Mouse (Mus musculus) midbrain, postnatal 0 days (tissue): ENCODE measurements at regions not wholly inside any gene's neighbourhood (a gene's known extent, or its start where the extent isn't known, plus 50 kb on each side); places are given as distances from the start of the nearest gene placed in this dataset.

ENCODE experiments used
- ATAC-seq: fragments of 200-750 bp; cut with Nextera tagmentation; 2 replicates; pipeline ENCODE4 v1.8.0; 2017; ENCODE audit warnings: moderate number of reproducible peaks, mild to moderate bottlenecking, moderate TSS enrichment, moderate library complexity; ENCODE audit not compliant: low FRiP score
- DNase-seq: peaks from one replicate; pipeline ENCODE4 v3.0.0-alpha.2; 2015; ENCODE audit warnings: low spot score
- H3K27ac ChIP-seq: fragments of 300-500 bp; sonication (generic); 2 replicates; pipeline ENCODE4 v1.5.1; 2014; ENCODE audit warnings: low read depth, mild to moderate bottlenecking, low read length, mixed read lengths
- H3K27me3 ChIP-seq: fragments of 300-500 bp; sonication (generic); 2 replicates; pipeline ENCODE4 v1.6.1; 2014; ENCODE audit warnings: low read length, control low read depth, mixed read lengths; ENCODE audit not compliant: insufficient read depth
- H3K36me3 ChIP-seq: fragments of 300-500 bp; sonication (generic); 2 replicates; pipeline ENCODE4 v1.6.1; 2014; ENCODE audit warnings: low read length, control low read depth, mixed read lengths; ENCODE audit not compliant: insufficient read depth
- H3K4me1 ChIP-seq: fragments of 300-500 bp; sonication (generic); 2 replicates; pipeline ENCODE4 v1.6.1; 2014; ENCODE audit warnings: mild to moderate bottlenecking, control low read depth, antibody characterized with exemption, low read length, mixed read lengths; ENCODE audit not compliant: insufficient read depth
- H3K4me2 ChIP-seq: fragments of 300-500 bp; sonication (generic); 2 replicates; pipeline ENCODE4 v1.6.1; 2014; ENCODE audit warnings: low read depth, mild to moderate bottlenecking, low read length, mixed read lengths; ENCODE audit not compliant: poor library complexity, severe bottlenecking
- H3K4me3 ChIP-seq: fragments of 300-500 bp; sonication (generic); 2 replicates; pipeline ENCODE4 v1.5.1; 2014; ENCODE audit warnings: low read depth, mild to moderate bottlenecking, low read length, moderate library complexity
- H3K9ac ChIP-seq: fragments of 300-500 bp; sonication (generic); replicated peaks from 2 replicates; pipeline ENCODE4 v1.6.1; 2014; ENCODE audit warnings: mild to moderate bottlenecking, low read length, moderate library complexity, mixed read lengths; ENCODE audit not compliant: poor library complexity, severe bottlenecking
- H3K9me3 ChIP-seq: fragments of 300-500 bp; sonication (generic); 2 replicates; pipeline ENCODE4 v1.6.1; 2016; ENCODE audit warnings: low read length, control low read depth
- CTCF ChIP-seq: IDR thresholded peaks from 2 replicates; pipeline ENCODE4 v1.5.1; 2016; ENCODE audit warnings: antibody characterized with exemption, mild to moderate bottlenecking
- WGBS: fragments of 180-500 bp; shearing (Covaris S2); extraction: QIAGEN DNeasy Blood & Tissue Kit; methylation state at CpG from one replicate; pipeline ENCODE4 v1.1.7; 2014; 5-methylcytosine and 5-hydroxymethylcytosine counted together

- no peaks in the 10 kb centered on the region for H3K4me1 ChIP-seq
- ATAC-seq (no peak), DNase-seq (no peak)
- H3K4me3 ChIP-seq = no peak overlapping the region
- H3K9ac ChIP-seq = no peak overlapping the region
- no peak overlapping the region for H3K27ac ChIP-seq
- no peaks in the 10 kb centered on the region for H3K9me3 ChIP-seq
- TF ChIP-seq CTCF = no peak
- H3K36me3 ChIP-seq = no peaks in the 10 kb centered on the region
- no peak overlapping the region for H3K4me2 ChIP-seq
- H3K27me3 ChIP-seq = no peaks in the 10 kb centered on the region
Measured at GRCm38 (mm10) chr2:39633041-39633440, 406.8 kb upstream of the Ppp6c start.

- no peak for TF ChIP-seq CTCF
- no peak overlapping the region for H3K27ac ChIP-seq
- H3K9ac ChIP-seq = no peak overlapping the region
- H3K4me2 ChIP-seq = no peak overlapping the region
- H3K36me3 ChIP-seq = no peaks in the 10 kb centered on the region
- DNase-seq (no peak), ATAC-seq (no peak)
- H3K4me3 ChIP-seq = no peak overlapping the region
- no peaks in the 10 kb centered on the region for H3K4me1 ChIP-seq
- WGBS = 84% methylated on average over 10 of the region's 10 CpGs
- H3K27me3 ChIP-seq = no peaks in the 10 kb centered on the region
- H3K9me3 ChIP-seq = no peaks in the 10 kb centered on the region
Measured at GRCm38 (mm10) chr2:39614221-39614620, 388.0 kb upstream of the Ppp6c start.

GRCm38 (mm10) chr2:39612809-39613208, 386.6 kb upstream of the Ppp6c start:
- Histone ChIP-seq H3K27me3 (no peaks in the 10 kb centered on the region), H3K4me3 (no peak overlapping the region), H3K27ac (no peak overlapping the region), H3K36me3 (no peaks in the 10 kb centered on the region), H3K4me1 (no peaks in the 10 kb centered on the region), H3K9me3 (no peaks in the 10 kb centered on the region), H3K9ac (no peak overlapping the region), H3K4me2 (no peak overlapping the region)
- ATAC-seq (peak; percentile 78; the same call in 1 of the 2 replicates), DNase-seq (peak; percentile 73)
- TF ChIP-seq CTCF = no peak
- WGBS = 75% methylated on average over 1 of the region's 1 CpGs

- H3K27me3 ChIP-seq = no peaks in the 10 kb centered on the region
- no peak overlapping the region for H3K4me2 ChIP-seq
- WGBS = 67% methylated on average over 2 of the region's 2 CpGs
- H3K9me3 ChIP-seq = no peaks in the 10 kb centered on the region
- H3K4me1 ChIP-seq = no peaks in the 10 kb centered on the region
- no peak overlapping the region for H3K4me3 ChIP-seq
- no peak overlapping the region for H3K9ac ChIP-seq
- no peaks in the 10 kb centered on the region for H3K36me3 ChIP-seq
- no peak overlapping the region for H3K27ac ChIP-seq
- peak; percentile 70 for DNase-seq
- peak; percentile 78 for TF ChIP-seq CTCF
- no peak for ATAC-seq
Measured at GRCm38 (mm10) chr2:39612236-39612635, 386.0 kb upstream of the Ppp6c start.

- ATAC-seq (no peak), DNase-seq (peak; percentile 28)
- Histone ChIP-seq H3K27me3 (no peaks in the 10 kb centered on the region), H3K4me2 (no peak overlapping the region), H3K27ac (no peak overlapping the region), H3K9ac (no peak overlapping the region), H3K4me1 (no peaks in the 10 kb centered on the region), H3K9me3 (no peaks in the 10 kb centered on the region), H3K4me3 (no peak overlapping the region), H3K36me3 (no peaks in the 10 kb centered on the region)
- no peak for TF ChIP-seq CTCF
Measured at GRCm38 (mm10) chr2:39602256-39602655, 376.0 kb upstream of the Ppp6c start.

GRCm38 (mm10) chr2:39558193-39558592, 331.9 kb upstream of the Ppp6c start:
- Histone ChIP-seq H3K4me3 (no peak overlapping the region), H3K9me3 (no peaks in the 10 kb centered on the region), H3K4me2 (no peak overlapping the region), H3K4me1 (no peaks in the 10 kb centered on the region), H3K9ac (no peak overlapping the region), H3K27me3 (no peaks in the 10 kb centered on the region), H3K27ac (no peak overlapping the region), H3K36me3 (no peaks in the 10 kb centered on the region)
- ATAC-seq (no peak), DNase-seq (no peak)
- no peak for TF ChIP-seq CTCF
- 74% methylated on average over 1 of the region's 1 CpGs for WGBS

DNA sequence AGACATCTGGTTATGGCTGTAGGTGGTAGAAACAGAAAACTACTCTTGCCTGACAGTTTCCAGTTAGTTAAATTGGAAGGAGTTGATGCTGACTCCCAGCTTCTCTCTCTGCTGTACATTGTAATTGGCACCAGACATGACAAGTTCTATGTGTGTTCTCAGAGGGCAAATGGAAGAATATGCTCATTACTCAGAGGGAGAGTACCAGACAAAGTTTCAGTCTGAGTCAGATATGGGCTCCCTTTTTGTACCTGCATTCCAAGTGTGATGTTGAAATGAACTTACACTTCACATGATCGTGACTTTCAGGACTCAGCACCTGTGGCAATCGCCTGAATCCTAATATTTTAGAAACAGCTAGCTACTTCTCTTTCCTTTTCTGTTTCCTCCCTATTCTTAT, 281.7 kb upstream of the Ppp6c start:
- ATAC-seq (no peak), DNase-seq (no peak)
- Histone ChIP-seq H3K9me3 (no peaks in the 10 kb centered on the region), H3K27me3 (no peaks in the 10 kb centered on the region), H3K27ac (no peak overlapping the region), H3K4me2 (no peak overlapping the region), H3K4me3 (no peak overlapping the region), H3K9ac (no peak overlapping the region), H3K36me3 (no peaks in the 10 kb centered on the region), H3K4me1 (no peaks in the 10 kb centered on the region)
- 93% methylated on average over 2 of the region's 2 CpGs for WGBS
- TF ChIP-seq CTCF = no peak
